Mouse (Mus musculus) olfactory bulb, adult 2 months (tissue): Measurements from ENCODE around the gene Rab38.

Experiments used
- CTCF ChIP-seq: fragments of 200-500 bp; IDR thresholded peaks from 2 replicates; pipeline ENCODE4 v1.5.1; 2012; ENCODE audit warnings: low read depth, mild to moderate bottlenecking, low read length, moderate library complexity; ENCODE audit not compliant: insufficient read depth
- POLR2A ChIP-seq: fragments of 200-500 bp; IDR thresholded peaks from 2 replicates; pipeline ENCODE4 v1.6.1; 2012; ENCODE audit warnings: mild to moderate bottlenecking, low read depth, low read length, moderate library complexity; ENCODE audit not compliant: insufficient read depth

- no peak for TF ChIP-seq CTCF
- TF ChIP-seq POLR2A: no peak
Observed at GRCm38 (mm10) chr7:88427484-88427883, 2.6 kb upstream of the Rab38 start.
